Mouse (Mus musculus): ENCODE results near the gene Hrc.

Gene Hrc

GRCm38 (mm10) chr7:45335056-45335455 lies at the start of gene Hrc:
Gene Hrc, plus strand, starts transcription at chr7:45335290.
- no peak for DNase-seq (ENCODE audit: low spot score in 2 of 2)

DNA sequence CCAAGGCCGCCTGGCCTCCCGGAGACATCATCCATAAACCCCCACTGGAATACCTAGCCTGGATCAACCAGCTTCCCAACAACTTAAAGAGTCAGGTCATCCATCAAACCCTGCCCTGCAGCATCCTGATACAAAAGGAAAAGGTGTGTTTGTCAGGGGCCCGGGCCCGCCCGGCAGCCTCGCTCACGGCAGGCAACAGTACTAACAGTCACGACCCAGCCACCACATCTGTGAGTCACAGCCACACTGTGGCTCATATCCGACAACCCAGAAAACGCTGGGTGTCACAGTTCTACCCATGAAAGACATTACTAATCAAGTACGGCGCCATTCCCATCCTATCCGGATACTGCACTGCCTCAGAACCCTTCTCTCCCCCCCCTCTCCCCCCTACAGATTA lies 48.6 kb upstream of the Hrc start:
- DNase-seq (ENCODE audit: low spot score in 2 of 2): no peak

DNA sequence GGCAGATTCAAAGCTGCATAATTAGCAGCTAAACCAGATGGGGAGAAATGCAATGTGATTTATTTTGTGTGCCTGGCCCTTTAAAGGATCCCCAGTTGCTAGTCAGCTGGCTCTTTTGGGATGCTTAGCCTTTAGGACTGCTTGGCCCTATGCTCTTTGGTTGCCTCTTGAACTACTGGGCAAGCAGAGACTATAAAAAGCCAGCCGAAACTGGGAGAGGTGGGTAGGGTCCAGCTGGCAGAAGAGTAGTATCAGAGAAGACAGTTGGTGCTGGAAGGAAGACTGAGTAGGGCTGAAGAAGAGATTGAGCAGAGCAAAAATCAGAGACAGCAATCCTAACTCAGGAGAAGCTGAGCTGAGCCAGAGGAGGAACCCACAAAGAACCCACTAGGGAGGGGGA lies 38.5 kb upstream of the Hrc start:
- no peak for DNase-seq (ENCODE audit: low spot score in 2 of 2)

GRCm38 (mm10) chr7:45297563-45297962 lies 37.5 kb upstream of the Hrc start:
- no peak for DNase-seq (ENCODE audit: low spot score in 2 of 2)

- DNase-seq (ENCODE audit: low spot score in 2 of 2): peak; percentile 59 to 75
Observed at GRCm38 (mm10) chr7:45299752-45300151, 35.3 kb upstream of the Hrc start.

DNA sequence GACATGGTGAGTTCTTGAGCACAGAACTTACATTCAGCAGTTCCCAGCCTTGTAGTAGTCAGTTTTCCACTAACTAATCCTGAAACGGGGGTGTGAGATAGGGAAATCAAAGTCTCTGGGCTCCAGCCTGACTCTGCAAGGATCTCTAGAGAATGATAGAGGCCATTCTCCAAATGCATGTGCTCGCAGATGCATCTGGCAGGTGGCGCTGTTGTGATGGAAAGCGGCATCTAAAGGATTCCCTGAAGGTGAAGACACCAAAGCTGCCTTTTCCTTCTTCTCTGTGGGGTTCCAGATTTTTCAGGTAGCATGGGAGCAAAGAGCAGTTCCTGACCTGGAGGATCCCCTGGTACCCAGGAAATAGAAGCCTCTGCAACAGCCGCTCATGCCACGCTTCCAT lies 34.8 kb upstream of the Hrc start:
- peak; percentile 56 to 61 for DNase-seq (ENCODE audit: low spot score in 2 of 2)

DNA sequence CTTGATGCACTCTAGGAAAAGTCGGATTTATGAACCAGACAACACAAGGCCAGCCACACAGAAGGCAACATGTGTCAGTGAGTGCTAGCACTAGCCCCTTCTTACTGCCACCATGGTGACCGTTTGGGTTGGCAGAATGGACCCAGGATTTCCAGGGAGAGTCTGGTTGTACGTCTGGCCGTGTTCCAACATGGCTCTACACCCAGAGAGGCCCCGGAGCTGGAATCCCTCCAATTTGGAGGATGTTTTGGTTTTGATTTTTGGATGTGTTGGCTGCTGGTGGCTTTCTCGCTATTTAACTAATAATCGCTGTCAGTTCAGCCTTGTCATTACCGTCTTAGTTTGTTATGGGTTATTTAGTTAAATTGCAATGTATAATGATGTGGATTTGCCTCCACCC lies 32.5 kb upstream of the Hrc start:
- DNase-seq (ENCODE audit: low spot score in 2 of 2): no peak

- no peak for DNase-seq (ENCODE audit: low spot score in 2 of 2)
Observed at GRCm38 (mm10) chr7:45304869-45305268, 30.2 kb upstream of the Hrc start.

DNA sequence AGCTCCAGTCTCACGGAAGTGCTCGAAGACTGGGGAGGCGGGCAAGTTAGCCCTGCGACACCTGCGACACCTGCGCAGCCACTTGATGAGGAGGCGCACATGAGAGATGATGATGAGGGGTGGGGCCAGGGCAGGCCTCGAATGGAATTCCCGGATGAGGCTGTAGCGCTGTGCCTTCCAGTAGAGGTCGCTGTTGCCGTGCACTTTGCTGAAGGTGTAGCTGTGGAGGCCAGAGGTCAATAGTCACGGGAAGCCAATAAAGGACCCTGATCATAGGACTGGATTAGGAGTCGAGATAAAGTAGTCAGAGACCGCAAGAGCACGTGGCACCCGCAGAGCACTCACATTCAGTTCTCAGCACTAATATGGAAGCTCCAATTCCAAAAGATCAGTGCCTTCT lies 29.8 kb upstream of the Hrc start:
- peak; percentile 52 to 55 for DNase-seq (ENCODE audit: low spot score in 2 of 2)

GRCm38 (mm10) chr7:45308551-45309240 lies 26.4 kb upstream of the Hrc start:
- no peak for DNase-seq (ENCODE audit: low spot score in 2 of 2)

- DNase-seq (ENCODE audit: low spot score in 2 of 2): no peak
Observed at GRCm38 (mm10) chr7:45309455-45309854, 25.6 kb upstream of the Hrc start.

DNA sequence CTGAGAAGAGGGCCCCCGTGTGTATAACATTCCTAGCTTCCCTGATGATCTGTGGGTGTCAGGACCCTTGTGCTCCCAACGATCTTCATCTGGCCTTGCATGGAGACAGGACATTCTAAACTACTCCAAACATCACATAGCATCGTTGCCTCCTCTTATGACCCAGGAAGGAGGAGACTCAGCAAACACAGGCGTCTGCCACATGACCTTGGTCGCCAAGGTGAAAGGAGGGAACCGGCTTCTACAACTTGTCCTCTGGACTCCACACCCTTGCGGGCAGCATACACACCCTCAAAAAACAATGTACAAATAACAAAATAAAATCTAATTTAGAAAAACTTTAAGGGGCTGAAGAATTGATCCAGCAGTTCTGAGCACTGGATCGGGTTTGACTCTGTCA lies 23.1 kb upstream of the Hrc start:
- no peak for DNase-seq (ENCODE audit: low spot score in 2 of 2)

DNA sequence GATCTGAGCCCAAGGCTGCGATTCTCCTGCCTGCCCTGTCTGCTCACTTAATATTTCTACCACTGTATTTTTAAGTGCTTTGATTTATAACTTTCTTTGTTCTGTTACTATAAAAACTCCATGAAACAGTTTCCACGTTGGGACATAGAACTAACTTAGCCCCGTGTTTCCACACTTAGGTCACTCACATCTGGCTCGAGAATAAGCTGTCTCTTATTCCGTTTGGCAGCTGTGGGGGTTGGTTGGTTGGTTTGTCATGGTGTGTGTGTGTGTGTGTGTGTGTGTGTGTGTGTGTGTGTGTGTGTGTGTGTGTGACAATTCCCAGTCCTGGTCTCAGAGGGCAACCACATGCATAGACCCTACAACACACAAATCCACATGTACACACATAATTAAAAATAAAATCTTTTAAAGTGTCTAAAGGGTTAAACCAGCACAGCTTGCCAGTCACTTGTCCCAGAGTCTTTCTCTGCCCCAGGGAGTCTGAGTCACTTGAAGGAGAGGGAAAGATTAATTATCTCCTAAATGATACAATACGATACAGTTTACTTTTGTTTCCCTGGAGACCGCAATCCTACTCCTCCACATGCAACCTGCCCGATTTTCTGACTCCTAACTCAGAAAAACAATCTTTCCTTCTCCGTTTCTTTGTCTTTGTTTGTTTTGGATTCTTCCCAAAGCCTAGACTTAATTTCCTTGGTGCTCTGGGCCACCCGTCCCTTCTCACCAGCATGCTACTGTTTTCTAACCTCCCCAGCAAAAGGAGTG lies 22.2 kb upstream of the Hrc start:
- DNase-seq (ENCODE audit: low spot score in 2 of 2): no peak

DNA sequence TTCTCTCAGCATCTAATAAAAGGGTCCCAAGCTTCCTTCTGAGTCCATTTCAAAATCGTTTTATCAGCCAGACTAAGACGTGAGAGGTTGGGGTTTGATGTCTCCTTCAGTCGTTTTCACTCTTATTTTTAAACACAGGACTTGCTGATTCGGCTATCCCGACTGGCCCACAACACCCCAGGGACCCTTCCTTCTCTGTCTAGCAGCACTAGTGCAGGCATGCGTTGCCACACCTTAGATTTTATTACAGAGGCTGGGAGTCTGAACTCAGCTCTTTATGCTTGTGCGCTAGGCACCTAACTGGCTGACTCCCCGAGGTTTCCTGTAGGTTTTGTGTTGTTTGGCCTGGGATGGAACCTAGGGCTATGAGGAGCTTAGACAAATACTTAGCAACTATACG lies 21.6 kb upstream of the Hrc start:
- no peak for DNase-seq (ENCODE audit: low spot score in 2 of 2)

GRCm38 (mm10) chr7:45315182-45315701 lies 19.8 kb upstream of the Hrc start:
- no peak for DNase-seq (ENCODE audit: low spot score in 2 of 2)

- no peak for DNase-seq (ENCODE audit: low spot score in 2 of 2)
Observed at GRCm38 (mm10) chr7:45316536-45316935, 18.6 kb upstream of the Hrc start.

DNA sequence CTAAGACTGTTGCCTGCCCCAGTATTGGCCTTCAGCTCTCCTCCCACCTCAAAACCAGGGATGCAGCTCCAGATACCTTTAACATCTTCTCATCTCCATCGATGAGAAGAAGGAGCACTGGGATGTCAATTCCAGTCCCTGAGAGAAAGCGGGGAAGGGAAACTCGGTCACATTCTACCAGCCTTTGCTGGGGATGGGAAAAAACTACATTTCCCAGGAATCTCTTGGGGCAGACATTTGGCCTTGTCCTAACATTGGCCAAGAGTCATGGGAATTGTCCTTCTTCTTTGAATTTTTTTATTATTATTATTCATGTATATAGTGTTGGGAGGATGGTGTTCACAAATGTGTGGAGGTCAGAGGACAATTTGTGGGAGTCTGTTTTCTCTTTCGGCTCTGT lies 12.8 kb upstream of the Hrc start:
- no peak for DNase-seq (ENCODE audit: low spot score in 2 of 2)

DNA sequence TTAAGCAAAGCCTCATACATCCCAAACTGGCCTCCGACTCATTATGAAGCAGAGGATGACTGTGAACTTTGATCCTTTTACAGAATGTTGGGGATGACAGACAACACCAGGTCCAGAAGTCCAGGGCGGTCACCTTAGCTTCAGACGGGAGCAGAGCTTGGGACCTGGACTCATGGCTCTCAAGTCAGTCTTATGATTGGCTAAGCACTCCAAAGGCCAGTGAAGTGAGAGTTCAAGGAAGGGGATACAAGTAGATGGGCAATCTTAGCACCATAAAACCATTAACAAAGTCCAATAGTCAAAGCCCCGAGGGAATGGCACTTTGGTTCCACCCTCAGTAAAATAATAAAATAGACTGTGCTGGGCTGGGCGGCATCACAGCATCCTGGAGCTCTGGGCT lies 12.0 kb upstream of the Hrc start:
- no peak for DNase-seq (ENCODE audit: low spot score in 2 of 2)

- no peak for DNase-seq (ENCODE audit: low spot score in 2 of 2)
Observed at GRCm38 (mm10) chr7:45325800-45326199, 9.3 kb upstream of the Hrc start.

DNA sequence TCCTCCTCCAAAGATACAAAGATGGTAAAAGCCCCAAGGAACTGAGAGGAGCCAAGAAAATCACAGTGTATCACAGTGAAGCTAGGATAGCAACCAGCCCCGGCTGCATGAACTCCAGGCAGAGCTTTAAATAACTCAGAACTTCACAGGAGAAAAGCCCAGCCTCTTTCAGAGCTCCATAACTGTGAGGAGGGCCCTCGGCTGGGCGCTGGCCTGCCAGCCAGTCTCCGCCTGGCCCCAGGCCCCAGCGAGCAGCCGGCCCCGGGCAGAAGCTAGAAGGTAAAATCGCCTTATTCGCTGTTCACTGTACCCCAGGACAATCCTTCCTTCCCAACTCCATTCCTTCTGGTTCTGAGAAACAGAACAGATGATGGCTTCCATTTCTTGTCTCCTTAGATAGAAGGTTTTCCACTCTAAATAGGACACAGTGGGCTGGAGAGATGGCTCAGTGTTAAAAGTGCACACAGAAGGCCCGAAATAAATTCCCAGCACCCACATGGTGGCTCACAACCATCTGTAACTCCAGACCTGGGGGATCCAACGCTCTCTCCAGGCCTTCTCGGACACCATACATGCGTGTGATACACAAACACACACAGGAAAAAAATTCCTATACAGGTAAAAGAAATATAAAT lies 6.1 kb upstream of the Hrc start:
- DNase-seq (ENCODE audit: low spot score in 2 of 2): no peak

DNA sequence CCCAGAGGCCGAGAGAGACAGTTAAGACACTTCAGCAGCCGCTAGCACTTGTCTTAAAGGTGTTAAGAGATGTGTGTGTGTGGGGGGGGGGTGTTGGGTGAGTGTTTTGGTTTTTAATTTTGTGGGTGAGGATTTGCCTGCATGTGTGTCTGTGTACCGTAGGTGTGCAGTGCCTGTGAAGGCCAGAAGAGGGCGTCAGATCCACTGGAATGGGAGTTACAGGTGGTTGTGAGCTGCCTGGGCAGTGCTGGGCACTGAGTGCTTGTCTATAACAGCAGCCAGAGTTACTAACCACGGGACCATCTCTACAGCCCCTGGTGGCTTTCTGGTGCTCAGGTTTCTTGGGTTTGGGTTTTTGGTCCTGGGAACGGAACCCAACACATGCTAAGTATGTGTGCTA lies 3.6 kb upstream of the Hrc start:
- DNase-seq (ENCODE audit: low spot score in 2 of 2): no peak

DNA sequence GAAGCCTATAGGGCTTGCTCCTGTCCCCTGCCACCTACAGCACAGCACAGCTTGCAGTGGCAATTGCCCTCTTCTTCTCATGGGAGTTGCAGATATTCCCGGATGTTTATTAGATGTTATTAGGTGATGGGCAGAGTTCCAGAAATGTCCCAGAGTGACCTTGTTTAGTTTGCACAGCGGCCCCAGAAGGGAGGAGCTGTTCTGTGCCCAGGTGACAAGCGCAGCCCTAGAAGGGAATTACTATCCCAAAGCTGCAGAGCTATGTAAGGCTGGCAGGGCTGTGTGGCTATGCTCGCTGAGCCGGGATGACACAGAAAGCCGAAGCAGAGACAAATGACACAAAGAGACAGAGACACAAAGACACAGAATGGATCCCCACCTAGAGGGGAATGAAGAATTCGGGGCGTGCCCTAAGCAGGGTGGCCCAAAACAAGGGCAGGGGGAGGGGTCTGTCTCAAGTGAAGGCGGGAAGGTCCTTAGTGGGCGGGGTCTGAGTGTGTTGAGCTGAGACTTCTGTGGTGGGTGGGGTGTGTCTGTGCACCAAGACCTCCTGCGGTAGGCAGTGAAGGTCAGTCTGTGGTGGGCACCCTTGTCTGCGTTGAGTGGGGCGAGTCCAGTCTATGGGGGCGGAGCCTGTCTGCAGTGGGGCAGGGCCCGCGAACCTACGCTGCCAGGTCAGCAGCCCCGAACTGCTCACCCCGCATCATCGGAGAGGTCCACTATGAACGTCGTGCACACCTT lies 2.2 kb upstream of the Hrc start:
- DNase-seq (ENCODE audit: low spot score in 2 of 2): no peak
